Mouse (Mus musculus) intestine, postnatal 0 days (tissue): ENCODE measurements at regions not wholly inside any gene's neighbourhood (a gene's known extent, or its start where the extent isn't known, plus 50 kb on each side); places are given as distances from the start of the nearest gene placed in this dataset.

ENCODE experiments used
- ATAC-seq: fragments of 200-750 bp; cut with Nextera tagmentation; 2 replicates; pipeline ENCODE4 v1.8.0; 2017; ENCODE audit warnings: mild to moderate bottlenecking, moderate TSS enrichment, moderate library complexity
- H3K27ac ChIP-seq: fragments of 300-500 bp; sonication (generic); 2 replicates; pipeline ENCODE4 v1.5.1; 2014; ENCODE audit warnings: mild to moderate bottlenecking, low read depth, low read length, moderate library complexity
- H3K27me3 ChIP-seq: fragments of 300-500 bp; sonication (generic); replicated peaks from 2 replicates; pipeline ENCODE4 v1.6.1; 2014; ENCODE audit warnings: low read length, mixed read lengths; ENCODE audit not compliant: control insufficient read depth, insufficient read depth
- H3K36me3 ChIP-seq: fragments of 300-500 bp; sonication (generic); 2 replicates; pipeline ENCODE4 v1.6.1; 2014; ENCODE audit warnings: mild to moderate bottlenecking, moderate library complexity; ENCODE audit not compliant: control insufficient read depth, insufficient read depth
- H3K4me1 ChIP-seq: fragments of 300-500 bp; sonication (generic); replicated peaks from 2 replicates; pipeline ENCODE4 v1.6.1; 2014; ENCODE audit warnings: antibody characterized with exemption, low read length, mixed read lengths; ENCODE audit not compliant: control insufficient read depth, insufficient read depth
- H3K4me2 ChIP-seq: fragments of 300-500 bp; sonication (generic); replicated peaks from 2 replicates; pipeline ENCODE4 v1.6.1; 2014; ENCODE audit warnings: low read depth, mild to moderate bottlenecking, moderate library complexity
- H3K4me3 ChIP-seq: fragments of 300-500 bp; sonication (generic); 2 replicates; pipeline ENCODE4 v1.5.1; 2014; ENCODE audit warnings: low read depth, low read length
- H3K9ac ChIP-seq: fragments of 300-500 bp; sonication (generic); 2 replicates; pipeline ENCODE4 v1.6.1; 2014; ENCODE audit warnings: mild to moderate bottlenecking, low read depth, low read length
- H3K9me3 ChIP-seq: fragments of 300-500 bp; sonication (generic); 2 replicates; pipeline ENCODE4 v1.6.1; 2016; ENCODE audit warnings: mixed run types; ENCODE audit not compliant: control insufficient read depth
- CTCF ChIP-seq: sonication (generic); IDR thresholded peaks from 2 replicates; pipeline ENCODE4 v1.5.1; 2016; ENCODE audit warnings: low read depth, mild to moderate bottlenecking, control low read depth, antibody characterized with exemption, moderate library complexity
- WGBS: fragments of 180-500 bp; shearing (Covaris S2); extraction: QIAGEN DNeasy Blood & Tissue Kit; methylation state at CpG from one replicate; pipeline ENCODE4 v1.1.7; 2014; 5-methylcytosine and 5-hydroxymethylcytosine counted together

DNA sequence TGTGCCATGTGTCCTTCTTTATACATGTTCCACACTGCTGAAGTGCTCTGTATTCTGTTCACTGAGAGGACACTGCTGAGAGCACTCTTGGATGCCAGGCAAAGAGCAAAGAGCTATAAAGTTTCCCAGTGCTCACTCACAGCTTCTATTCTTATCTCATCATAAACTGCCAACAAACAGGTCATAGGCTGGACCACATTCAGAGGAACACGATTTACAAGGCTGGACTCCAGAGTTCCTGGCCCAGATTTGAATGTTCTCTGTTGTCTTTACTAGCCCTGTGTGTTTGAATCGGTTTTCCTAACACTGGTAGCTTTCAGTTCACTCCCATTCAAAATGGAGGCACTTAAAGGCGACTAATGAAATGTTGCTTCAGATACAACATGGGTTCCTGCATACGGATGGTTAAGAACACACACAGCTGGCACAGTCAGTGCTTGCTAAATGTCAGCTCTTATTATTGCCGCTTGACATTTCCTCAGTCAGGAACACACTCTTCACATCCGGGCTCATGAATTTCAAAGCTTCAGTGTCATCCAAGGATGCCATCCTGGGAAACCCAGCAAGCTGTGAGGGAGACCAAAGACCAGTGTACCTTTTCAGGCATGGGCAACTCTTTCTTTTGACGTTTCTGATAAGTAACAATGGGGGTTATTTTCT is 1203.8 kb downstream of the Gsdmc2 start:
- Histone ChIP-seq H3K27ac (no peak overlapping the region), H3K27me3 (no peaks in the 10 kb centered on the region), H3K36me3 (no peaks in the 10 kb centered on the region), H3K4me3 (no peak overlapping the region), H3K9me3 (no peaks in the 10 kb centered on the region), H3K4me1 (no peaks in the 10 kb centered on the region), H3K9ac (no peak overlapping the region), H3K4me2 (no peak overlapping the region)
- no peak for TF ChIP-seq CTCF
- ATAC-seq, result no peak
- WGBS, result 80% methylated on average over 7 of the region's 7 CpGs

DNA sequence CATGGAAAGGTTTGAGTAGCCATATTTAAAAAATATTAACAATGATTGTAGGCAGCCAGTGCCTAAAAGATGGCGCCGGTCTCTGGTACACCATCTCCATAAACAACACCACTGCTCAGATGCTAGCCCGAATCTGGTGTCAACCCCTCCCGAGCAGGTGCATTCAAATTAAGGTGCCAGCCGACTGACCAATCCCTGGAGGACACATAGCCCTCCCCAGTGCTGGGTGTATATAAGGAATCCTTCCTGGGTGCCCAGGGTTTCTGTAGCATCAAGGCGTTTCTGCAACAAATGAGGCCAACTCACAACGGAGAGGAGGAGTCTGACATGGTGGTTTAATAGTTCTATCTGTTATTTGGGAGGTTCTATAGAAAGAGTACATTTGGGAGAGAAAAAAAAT is 1219.6 kb downstream of the Gsdmc2 start:
- ATAC-seq, result no peak
- no peak overlapping the region for H3K4me3 ChIP-seq
- WGBS, result 90% methylated on average over 7 of the region's 7 CpGs
- H3K36me3 ChIP-seq, result no peaks in the 10 kb centered on the region
- H3K9ac ChIP-seq, result no peak overlapping the region
- TF ChIP-seq CTCF, result no peak
- no peaks in the 10 kb centered on the region for H3K4me1 ChIP-seq
- H3K27ac ChIP-seq, result no peak overlapping the region
- no peaks in the 10 kb centered on the region for H3K9me3 ChIP-seq
- no peaks in the 10 kb centered on the region for H3K27me3 ChIP-seq
- H3K4me2 ChIP-seq, result no peak overlapping the region

DNA sequence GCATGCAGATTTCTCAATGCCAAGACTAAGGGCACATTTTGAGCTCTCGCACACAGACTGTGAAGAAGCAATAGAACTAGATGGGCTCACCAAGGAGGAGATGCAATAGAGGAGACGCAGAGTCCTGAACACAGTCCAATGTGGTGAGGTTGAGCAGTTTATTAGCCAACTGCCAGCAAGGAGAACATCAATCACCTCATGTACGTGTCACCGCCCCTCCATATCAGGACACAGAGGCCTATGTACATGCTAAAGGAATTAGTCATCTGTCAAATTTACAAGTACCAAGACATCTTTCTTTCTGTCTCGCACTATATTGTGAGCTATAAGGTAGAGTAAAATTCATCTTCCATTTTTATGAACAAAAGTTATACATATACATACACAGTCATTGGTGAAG is 1228.9 kb downstream of the Gsdmc2 start:
- 88% methylated on average over 5 of the region's 5 CpGs for WGBS
- no peak for ATAC-seq

GRCm38 (mm10) chr15:62596735-62597134 is 1248.2 kb downstream of the Gsdmc2 start:
- ATAC-seq, result no peak
- no peak overlapping the region for H3K4me3 ChIP-seq
- H3K36me3 ChIP-seq, result no peaks in the 10 kb centered on the region
- no peaks in the 10 kb centered on the region for H3K27me3 ChIP-seq
- no peaks in the 10 kb centered on the region for H3K9me3 ChIP-seq
- no peaks in the 10 kb centered on the region for H3K4me1 ChIP-seq
- H3K27ac ChIP-seq, result no peak overlapping the region
- no peak for TF ChIP-seq CTCF
- H3K9ac ChIP-seq, result no peak overlapping the region
- H3K4me2 ChIP-seq, result no peak overlapping the region

More for the DNA sequence above, 1228.9 kb downstream of the Gsdmc2 start:
- Histone ChIP-seq H3K36me3 (no peaks in the 10 kb centered on the region), H3K27me3 (no peaks in the 10 kb centered on the region), H3K4me2 (no peak overlapping the region), H3K4me3 (no peak overlapping the region), H3K4me1 (no peaks in the 10 kb centered on the region), H3K9me3 (no peaks in the 10 kb centered on the region), H3K27ac (no peak overlapping the region), H3K9ac (no peak overlapping the region)
- no peak for TF ChIP-seq CTCF

GRCm38 (mm10) chr15:62588580-62588979 is 1256.4 kb downstream of the Gsdmc2 start:
- ATAC-seq, result no peak
- Histone ChIP-seq H3K27ac (no peak overlapping the region), H3K27me3 (no peaks in the 10 kb centered on the region), H3K36me3 (no peaks in the 10 kb centered on the region), H3K9ac (no peak overlapping the region), H3K4me2 (no peak overlapping the region), H3K4me1 (no peaks in the 10 kb centered on the region), H3K4me3 (no peak overlapping the region), H3K9me3 (no peaks in the 10 kb centered on the region)
- no peak for TF ChIP-seq CTCF
- 49% methylated on average over 3 of the region's 3 CpGs for WGBS

DNA sequence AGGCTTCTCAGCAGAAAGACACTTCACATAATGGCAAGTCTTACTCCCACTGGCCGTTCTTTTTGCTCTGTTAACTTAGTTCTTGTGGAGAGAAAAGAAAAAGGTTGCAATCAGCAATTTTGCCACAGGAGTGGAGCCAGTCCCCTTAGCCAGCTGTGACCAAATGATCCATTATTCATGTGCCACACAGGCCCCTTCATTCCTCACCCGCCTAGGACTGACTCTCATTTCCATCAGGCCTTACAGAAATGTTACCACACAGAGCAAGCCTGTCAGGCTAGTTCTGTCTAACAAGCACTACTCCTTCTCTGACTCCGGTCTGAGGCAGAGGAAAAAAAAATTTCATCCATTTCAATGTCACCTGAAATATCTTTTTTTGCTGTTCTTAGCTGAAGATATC is 1266.2 kb downstream of the Gsdmc2 start:
- ATAC-seq, result no peak
- Histone ChIP-seq H3K27ac (no peak overlapping the region), H3K4me3 (no peak overlapping the region), H3K36me3 (no peaks in the 10 kb centered on the region), H3K27me3 (no peaks in the 10 kb centered on the region), H3K9ac (no peak overlapping the region), H3K4me1 (no peaks in the 10 kb centered on the region), H3K9me3 (no peaks in the 10 kb centered on the region), H3K4me2 (no peak overlapping the region)
- no peak for TF ChIP-seq CTCF
- 81% methylated on average over 3 of the region's 3 CpGs for WGBS

GRCm38 (mm10) chr15:62575791-62576190 is 1269.2 kb downstream of the Gsdmc2 start:
- no peak for TF ChIP-seq CTCF
- no peak overlapping the region for H3K9ac ChIP-seq
- no peaks in the 10 kb centered on the region for H3K4me1 ChIP-seq
- H3K36me3 ChIP-seq, result no peaks in the 10 kb centered on the region
- no peak overlapping the region for H3K4me3 ChIP-seq
- no peak overlapping the region for H3K4me2 ChIP-seq
- no peaks in the 10 kb centered on the region for H3K27me3 ChIP-seq
- H3K9me3 ChIP-seq, result no peaks in the 10 kb centered on the region
- no peak for ATAC-seq
- H3K27ac ChIP-seq, result no peak overlapping the region
- WGBS, result 68% methylated on average over 2 of the region's 2 CpGs
